Mouse (Mus musculus) limb, embryonic 10.5 days (tissue): ENCODE measurements around the gene Ccnd3. TPM values are rescaled to one million over a fixed set of nuclear protein-coding genes. Genes with fewer than 3 reads are reported as not detected.
A peak's percentile ranks its signal among the peaks of the same experiment; 100 is the strongest.

Experiments used
- DNase-seq: peaks from one replicate; pipeline ENCODE4 v3.0.0-alpha.2; 2017; ENCODE audit warnings: low spot score
- H3K27ac ChIP-seq: fragments of 300-500 bp; sonication (generic); 2 replicates; pipeline ENCODE4 v1.5.1; 2016; ENCODE audit warnings: mild to moderate bottlenecking
- H3K27me3 ChIP-seq: fragments of 300-500 bp; sonication (generic); 2 replicates; pipeline ENCODE4 v1.6.1; 2016; ENCODE audit warnings: low read depth, mild to moderate bottlenecking; ENCODE audit not compliant: poor library complexity, severe bottlenecking
- H3K36me3 ChIP-seq: fragments of 300-500 bp; sonication (generic); 2 replicates; pipeline ENCODE4 v1.6.1; 2016; ENCODE audit warnings: mild to moderate bottlenecking, moderate library complexity
- H3K4me1 ChIP-seq: fragments of 300-500 bp; sonication (generic); 2 replicates; pipeline ENCODE4 v1.6.1; 2016
- H3K4me3 ChIP-seq: fragments of 300-500 bp; sonication (generic); 2 replicates; pipeline ENCODE4 v1.5.1; 2016; ENCODE audit warnings: mild to moderate bottlenecking, moderate library complexity
- H3K9me3 ChIP-seq: fragments of 300-500 bp; sonication (generic); replicated peaks from 2 replicates; pipeline ENCODE4 v1.6.1; 2016; ENCODE audit warnings: mild to moderate bottlenecking
- WGBS: fragments of 180-500 bp; shearing (Covaris S2); methylation state at CpG from one replicate; pipeline ENCODE4 v1.1.7; 2016; 5-methylcytosine and 5-hydroxymethylcytosine counted together
- polyA plus RNA-seq: library from polyadenylated mRNA; unstranded; fragments of >200 nt; fragmentation: Nextera tagmentation; extraction: Ambion mirVana; gene quantifications from 2 replicates; pipeline ENCODE4 v1.2.1, GENCODE M21; 2016

The Ccnd3 gene
- polyA plus RNA-seq, 1 experiment from 2014 or later = 405 TPM

DNA sequence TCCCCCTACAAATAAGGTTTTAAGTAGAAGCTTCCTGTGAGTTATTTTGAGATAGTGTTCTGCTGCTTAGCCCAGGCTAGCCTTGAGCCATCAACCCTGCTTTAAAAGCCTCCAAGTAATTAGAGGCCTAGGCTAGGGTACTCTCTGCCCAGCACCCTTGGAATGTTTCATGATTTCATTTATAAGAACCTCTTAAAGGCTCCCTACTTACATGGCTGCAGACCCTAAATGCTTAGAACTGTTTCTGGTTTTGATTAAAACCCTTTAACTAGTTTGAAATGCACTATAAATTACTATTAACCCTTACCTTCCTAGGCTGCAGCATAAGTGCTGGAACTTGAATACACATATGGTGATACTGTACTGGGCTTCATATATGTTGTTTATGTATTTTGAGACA is 67.6 kb downstream of the Ccnd3 start:
- Histone ChIP-seq H3K36me3 (no peaks in the 10 kb centered on the region), H3K27ac (peak overlapping the region; percentile 70; the same call in 1 of the 2 replicates), H3K9me3 (no peaks in the 10 kb centered on the region), H3K4me3 (no peak overlapping the region), H3K27me3 (no peaks in the 10 kb centered on the region), H3K4me1 (peaks cover 33% of the 10 kb centered on the region)
- DNase-seq = no peak

DNA sequence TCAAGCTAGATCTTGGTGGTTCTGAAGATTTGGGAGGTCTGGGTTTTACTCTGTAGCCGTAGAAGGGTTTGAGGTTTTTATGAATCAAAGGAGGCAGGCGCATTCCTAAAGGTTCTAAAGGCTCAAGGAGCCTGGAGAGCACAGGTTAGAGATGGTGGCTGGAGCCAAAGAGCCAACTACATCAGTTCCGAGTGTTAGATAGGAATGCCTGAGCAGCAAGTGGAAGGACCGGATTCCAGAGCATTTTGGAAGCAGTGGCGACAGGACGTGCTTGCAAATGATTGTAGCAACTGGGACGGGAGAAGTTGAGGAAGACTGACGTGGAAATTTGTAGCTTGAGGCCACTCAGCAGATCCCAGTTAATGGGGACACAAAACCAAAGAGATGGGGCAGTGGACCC is 69.2 kb downstream of the Ccnd3 start:
- no peaks in the 10 kb centered on the region for H3K27me3 ChIP-seq
- H3K4me1 ChIP-seq = peaks cover 33% of the 10 kb centered on the region
- H3K36me3 ChIP-seq = no peaks in the 10 kb centered on the region
- peak overlapping the region; percentile 40; the same call in 1 of the 2 replicates for H3K27ac ChIP-seq
- H3K9me3 ChIP-seq = no peaks in the 10 kb centered on the region
- WGBS = 75% methylated on average over 8 of the region's 8 CpGs
- no peak for DNase-seq
- no peak overlapping the region for H3K4me3 ChIP-seq

DNA sequence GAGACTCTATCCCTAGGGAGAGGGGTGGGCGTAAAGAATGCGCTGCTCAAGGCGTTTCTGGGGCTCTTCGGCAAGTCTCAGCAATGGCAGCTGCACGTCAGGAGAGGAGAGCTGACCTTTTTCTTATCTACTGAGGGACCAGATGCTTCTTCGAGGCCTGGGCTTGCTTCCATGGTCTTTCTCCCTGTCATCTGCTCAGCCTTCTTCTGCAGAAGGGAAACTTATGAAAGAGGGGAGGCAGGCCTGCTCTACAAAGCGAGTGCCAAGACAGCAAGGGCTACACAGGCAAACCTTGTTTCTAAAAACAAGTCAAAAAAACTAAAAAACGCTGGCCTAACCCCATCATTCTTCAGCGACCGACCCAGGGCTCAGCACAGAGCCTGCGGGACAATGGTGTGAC is 70.0 kb downstream of the Ccnd3 start:
- no peak overlapping the region for H3K27ac ChIP-seq
- H3K4me3 ChIP-seq = no peak overlapping the region
- no peak for DNase-seq
- no peaks in the 10 kb centered on the region for H3K27me3 ChIP-seq
- H3K4me1 ChIP-seq = peaks cover 33% of the 10 kb centered on the region
- 65% methylated on average over 11 of the region's 11 CpGs for WGBS
- H3K36me3 ChIP-seq = no peaks in the 10 kb centered on the region
- no peaks in the 10 kb centered on the region for H3K9me3 ChIP-seq

DNA sequence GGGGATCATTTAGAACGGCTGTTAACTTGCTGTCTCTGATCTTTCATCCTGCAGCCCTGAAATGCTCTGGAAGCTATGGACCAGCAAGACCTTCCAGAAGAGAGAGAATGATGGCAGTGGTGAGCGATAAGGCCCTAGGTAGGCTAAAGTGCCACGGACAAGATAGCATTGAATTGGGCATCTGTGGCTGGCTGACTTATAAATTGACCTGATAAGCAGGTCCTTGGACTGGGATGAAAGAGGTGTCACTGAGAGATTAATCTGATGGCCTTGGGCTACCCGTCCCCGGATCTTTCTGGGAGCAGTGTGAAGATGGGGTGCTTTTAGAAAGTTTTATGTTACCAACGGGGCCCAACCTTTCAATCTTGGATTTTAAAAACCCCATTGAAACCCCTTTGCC is 73.8 kb downstream of the Ccnd3 start:
- WGBS = 87% methylated on average over 6 of the region's 6 CpGs
- Histone ChIP-seq H3K4me1 (0 out of 2 replicates have a peak, but pooled peaks cover 12% of the 10 kb centered on the region), H3K27ac (no peak overlapping the region), H3K36me3 (no peaks in the 10 kb centered on the region), H3K9me3 (no peaks in the 10 kb centered on the region), H3K27me3 (no peaks in the 10 kb centered on the region), H3K4me3 (no peak overlapping the region)
- no peak for DNase-seq

DNA sequence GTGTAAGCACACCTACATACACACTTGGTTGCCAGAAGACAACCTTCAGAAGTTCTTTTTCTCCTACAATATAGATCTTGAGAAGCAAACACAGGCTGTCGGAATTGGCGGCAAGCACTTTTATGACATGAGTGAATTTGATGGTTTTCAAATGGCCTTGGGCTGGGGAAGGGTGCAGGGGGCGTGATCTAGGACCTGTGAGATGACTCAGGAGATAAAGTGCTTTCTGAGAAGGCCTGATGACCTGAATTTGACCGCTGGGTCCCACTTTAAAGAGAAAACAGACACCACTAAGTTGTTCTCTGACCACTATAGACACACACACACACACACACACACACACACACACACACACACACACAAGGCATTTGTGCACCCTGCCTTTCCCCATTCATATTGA is 76.1 kb downstream of the Ccnd3 start:
- Histone ChIP-seq H3K9me3 (no peaks in the 10 kb centered on the region), H3K27me3 (no peaks in the 10 kb centered on the region), H3K4me3 (no peak overlapping the region), H3K4me1 (no peaks in the 10 kb centered on the region), H3K27ac (no peak overlapping the region), H3K36me3 (no peaks in the 10 kb centered on the region)
- WGBS = 79% methylated on average over 4 of the region's 4 CpGs
- no peak for DNase-seq

DNA sequence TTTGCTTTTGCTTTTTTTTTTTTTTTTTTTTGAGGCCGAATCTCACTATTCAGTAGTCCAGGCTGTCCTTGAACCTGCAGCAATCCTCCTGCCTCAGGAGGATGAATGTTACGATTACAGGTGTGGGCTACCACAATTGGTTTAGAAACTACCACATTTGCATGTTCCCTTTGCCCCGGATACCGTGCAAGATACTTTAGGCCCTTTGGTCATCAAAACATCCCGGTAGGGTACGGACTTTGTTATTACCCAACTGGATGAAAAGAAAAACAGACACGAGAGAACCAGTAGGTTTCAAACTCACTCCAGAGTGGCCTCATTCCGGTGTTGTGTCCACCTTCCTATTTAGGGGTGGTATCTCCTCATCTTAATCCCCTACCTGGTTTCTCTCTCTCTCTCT is 83.7 kb downstream of the Ccnd3 start:
- no peak for DNase-seq
- Histone ChIP-seq H3K27me3 (no peaks in the 10 kb centered on the region), H3K9me3 (no peaks in the 10 kb centered on the region), H3K27ac (no peak overlapping the region; the same call in 1 of the 2 replicates), H3K4me3 (no peak overlapping the region), H3K36me3 (no peaks in the 10 kb centered on the region), H3K4me1 (peaks cover 16% of the 10 kb centered on the region)
- WGBS = 80% methylated on average over 8 of the region's 8 CpGs

DNA sequence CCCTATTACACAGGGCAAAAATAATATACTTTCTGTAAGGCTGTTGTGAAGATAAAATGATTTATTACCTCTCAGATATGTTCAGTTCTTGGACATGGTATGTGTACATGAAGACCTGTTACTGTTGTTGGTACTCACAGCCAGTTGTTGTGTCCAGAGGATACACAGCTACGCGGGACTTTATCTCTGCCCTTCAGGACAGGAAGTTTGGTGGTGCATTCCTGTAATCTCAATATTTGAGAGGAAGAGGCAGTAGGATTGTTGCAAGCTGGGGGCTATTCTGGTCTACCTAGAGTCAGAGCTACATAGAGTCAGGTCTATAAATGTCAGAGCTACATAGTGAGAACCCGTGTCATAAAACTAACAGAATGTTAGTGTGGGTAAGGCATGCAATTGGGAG is 86.2 kb downstream of the Ccnd3 start:
- H3K27ac ChIP-seq = no peak overlapping the region
- WGBS = 85% methylated on average over 3 of the region's 3 CpGs
- H3K36me3 ChIP-seq = no peaks in the 10 kb centered on the region
- peaks cover 34% of the 10 kb centered on the region for H3K4me1 ChIP-seq
- no peak for DNase-seq
- H3K9me3 ChIP-seq = no peaks in the 10 kb centered on the region
- H3K27me3 ChIP-seq = no peaks in the 10 kb centered on the region
- H3K4me3 ChIP-seq = no peak overlapping the region

DNA sequence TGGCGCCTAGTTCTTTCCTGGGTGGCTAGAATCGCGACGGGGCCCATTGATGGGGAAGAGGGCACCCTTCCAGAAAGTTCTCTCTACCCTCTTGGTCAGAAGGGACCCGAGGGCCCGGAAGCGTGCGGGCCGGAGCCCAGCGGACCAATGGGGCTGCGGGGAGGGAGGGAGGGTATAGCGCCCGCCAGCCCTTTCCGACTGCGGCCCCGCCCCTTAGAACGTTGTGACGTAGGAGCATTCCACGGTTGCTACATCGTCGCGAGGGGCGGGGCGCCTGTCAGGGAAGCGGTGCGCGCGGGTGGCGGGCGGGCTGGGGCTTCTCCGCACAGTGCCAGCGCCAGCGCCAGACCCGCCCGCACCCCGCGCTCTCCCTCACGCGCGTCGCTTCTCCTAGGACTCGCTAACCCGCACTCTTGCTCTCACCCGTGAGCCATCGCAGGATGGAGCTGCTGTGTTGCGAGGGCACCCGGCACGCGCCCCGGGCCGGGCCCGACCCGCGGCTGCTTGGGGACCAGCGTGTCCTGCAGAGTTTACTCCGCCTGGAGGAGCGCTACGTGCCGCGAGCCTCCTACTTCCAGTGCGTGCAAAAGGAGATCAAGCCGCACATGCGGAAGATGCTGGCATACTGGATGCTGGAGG is 88.5 kb downstream of the Ccnd3 start:
- Histone ChIP-seq H3K4me1 (peaks cover 53% of the 10 kb centered on the region), H3K27me3 (no peaks in the 10 kb centered on the region), H3K36me3 (peaks cover 21% of the 10 kb centered on the region), H3K9me3 (no peaks in the 10 kb centered on the region), H3K27ac (peak overlapping the region; percentile 89), H3K4me3 (peak overlapping the region; percentile 74)
- DNase-seq = peak; percentile 96
- WGBS = under 1% methylated on average over 63 of the region's 63 CpGs

DNA sequence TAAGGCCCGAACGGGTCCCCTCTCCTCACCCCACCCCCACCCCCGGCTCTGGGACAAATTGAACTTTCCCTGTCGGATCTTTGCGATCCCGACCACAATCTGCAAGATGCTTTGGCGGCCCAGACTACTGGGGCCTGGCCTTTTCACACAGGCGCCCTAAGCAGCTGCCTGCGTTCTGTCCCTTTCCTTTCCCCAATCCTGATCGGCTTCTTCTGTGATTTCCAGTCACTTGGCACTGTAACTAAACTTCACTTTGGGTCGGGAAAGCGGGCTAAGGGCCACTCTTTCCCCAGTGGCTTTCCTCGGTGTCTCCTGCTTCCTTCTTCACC is 89.0 kb downstream of the Ccnd3 start:
- no peaks in the 10 kb centered on the region for H3K27me3 ChIP-seq
- H3K4me3 ChIP-seq = peak overlapping the region; percentile 74
- no peak for DNase-seq
- H3K36me3 ChIP-seq = peaks cover 26% of the 10 kb centered on the region
- H3K27ac ChIP-seq = peak overlapping the region; percentile 89
- no peaks in the 10 kb centered on the region for H3K9me3 ChIP-seq
- WGBS = 0% methylated on average over 13 of the region's 13 CpGs
- H3K4me1 ChIP-seq = peaks cover 51% of the 10 kb centered on the region

DNA sequence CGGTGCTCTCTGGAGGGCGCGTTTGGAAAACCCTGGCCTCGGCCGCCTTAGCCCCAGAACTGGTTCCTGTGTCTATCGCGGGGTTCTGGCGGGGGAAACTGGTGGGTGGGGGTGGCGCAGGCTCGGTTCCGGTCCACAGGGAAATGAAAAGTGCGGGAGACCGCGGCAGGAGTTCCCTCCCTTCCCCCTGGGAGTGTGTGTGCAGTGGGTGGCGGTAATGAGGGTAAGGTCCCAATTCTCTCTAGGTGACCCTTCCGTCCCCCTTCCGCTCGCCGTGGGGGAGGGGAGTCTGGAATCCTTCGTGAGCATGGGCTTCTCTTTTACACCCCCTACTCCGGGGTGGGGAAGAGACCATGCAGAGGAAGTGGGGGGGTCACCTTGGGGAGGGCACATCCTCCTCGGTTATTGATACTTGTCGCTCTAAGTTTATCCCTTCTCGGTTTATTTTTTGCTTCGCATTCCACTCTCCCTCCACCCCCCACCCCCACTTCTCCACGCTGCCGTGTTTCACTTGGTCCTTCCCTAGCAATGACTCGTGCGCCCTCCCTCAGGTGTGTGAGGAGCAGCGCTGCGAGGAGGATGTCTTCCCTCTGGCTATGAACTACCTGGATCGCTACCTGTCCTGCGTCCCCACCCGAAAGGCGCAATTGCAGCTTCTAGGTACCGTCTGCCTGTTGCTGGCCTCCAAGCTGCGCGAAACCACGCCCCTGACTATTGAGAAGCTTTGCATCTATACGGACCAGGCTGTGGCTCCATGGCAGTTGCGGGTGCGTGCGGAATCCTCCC is 89.5 kb downstream of the Ccnd3 start:
- peak; percentile 68 for DNase-seq
- Histone ChIP-seq H3K4me3 (peak overlapping the region; percentile 74), H3K9me3 (no peaks in the 10 kb centered on the region), H3K36me3 (peaks cover 31% of the 10 kb centered on the region), H3K4me1 (peaks cover 45% of the 10 kb centered on the region), H3K27me3 (no peaks in the 10 kb centered on the region), H3K27ac (peak overlapping the region; percentile 89)
- under 1% methylated on average over 40 of the region's 43 CpGs for WGBS

DNA sequence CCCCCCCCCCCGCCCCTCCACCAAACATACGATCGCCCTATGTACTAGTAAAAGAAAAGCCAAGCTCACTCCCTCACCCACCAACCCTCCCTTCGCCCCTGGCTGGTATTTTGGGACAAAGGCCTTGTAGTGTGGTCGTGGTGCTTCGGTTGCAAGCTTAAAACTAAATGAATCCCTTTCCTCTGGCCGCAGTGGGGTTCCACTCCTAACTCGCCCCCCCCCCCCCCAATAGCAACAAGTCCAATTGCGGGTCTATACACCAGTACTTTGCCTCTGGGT is 90.1 kb downstream of the Ccnd3 start:
- H3K9me3 ChIP-seq = no peaks in the 10 kb centered on the region
- peak overlapping the region; percentile 89 for H3K27ac ChIP-seq
- H3K36me3 ChIP-seq = peaks cover 37% of the 10 kb centered on the region
- WGBS = 0% methylated on average over 8 of the region's 9 CpGs
- peak overlapping the region; percentile 74 for H3K4me3 ChIP-seq
- no peak for DNase-seq
- H3K27me3 ChIP-seq = no peaks in the 10 kb centered on the region
- H3K4me1 ChIP-seq = peaks cover 45% of the 10 kb centered on the region

DNA sequence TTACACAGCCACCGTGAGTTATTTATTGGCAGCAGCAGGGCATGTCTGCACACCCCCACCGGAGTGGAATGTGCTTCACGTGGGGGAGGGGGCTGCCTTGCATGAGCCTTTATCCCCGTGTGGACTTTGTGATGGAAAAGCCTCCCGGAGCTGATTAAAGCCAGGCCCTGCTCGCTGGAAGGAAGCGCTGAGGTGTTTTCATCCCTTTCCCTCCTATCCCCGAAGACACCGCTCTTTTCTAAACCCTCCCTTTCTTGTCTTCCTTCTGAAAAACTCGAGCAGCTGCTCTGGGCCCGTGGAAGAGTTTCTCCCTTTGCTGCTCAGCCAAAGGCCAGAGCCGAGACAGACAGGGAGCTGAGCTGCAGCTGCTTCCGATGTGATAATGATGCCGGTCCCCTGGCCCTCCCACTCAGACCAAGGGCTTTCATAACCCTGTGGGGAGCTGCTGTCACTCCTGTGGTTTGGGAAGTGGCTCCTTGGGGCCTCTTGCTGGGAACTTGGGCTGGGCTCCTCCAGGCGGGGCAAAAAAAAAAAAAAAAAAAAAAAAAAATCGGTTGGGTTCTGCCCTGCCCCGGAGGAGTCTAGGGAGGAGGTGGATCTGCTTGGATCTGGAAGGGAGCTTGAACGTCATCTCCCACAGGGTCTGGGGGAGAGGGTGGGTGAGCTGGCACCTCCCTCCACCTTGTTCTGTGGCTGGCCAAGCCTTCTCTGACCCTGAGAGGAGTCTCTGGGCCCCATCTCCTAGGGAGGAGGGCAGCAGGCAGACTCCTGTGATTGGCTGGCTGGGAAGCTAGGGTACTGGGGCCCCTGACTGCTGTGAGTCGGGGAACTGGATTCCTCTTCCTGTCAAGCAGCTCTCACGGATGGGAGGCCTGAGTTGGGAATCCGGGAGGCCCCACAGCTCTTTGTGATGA is 90.7 kb downstream of the Ccnd3 start:
- DNase-seq = peak; percentile 77
- H3K4me3 ChIP-seq = peak overlapping the region; percentile 74
- under 1% methylated on average over 21 of the region's 21 CpGs for WGBS
- H3K27me3 ChIP-seq = no peaks in the 10 kb centered on the region
- H3K36me3 ChIP-seq = peaks cover 43% of the 10 kb centered on the region
- peak overlapping the region; percentile 89 for H3K27ac ChIP-seq
- no peaks in the 10 kb centered on the region for H3K9me3 ChIP-seq
- peaks cover 45% of the 10 kb centered on the region for H3K4me1 ChIP-seq
